Mouse (Mus musculus): ENCODE measurements around the gene Olfr729. TPM values are rescaled to one million over a fixed set of nuclear protein-coding genes. Genes with fewer than 3 reads are reported as not detected.

Olfr729 gene
- polyA plus RNA-seq (2012; rRNA removed; ENCODE audit: low replicate concordance): not detected in 2 replicates

DNA sequence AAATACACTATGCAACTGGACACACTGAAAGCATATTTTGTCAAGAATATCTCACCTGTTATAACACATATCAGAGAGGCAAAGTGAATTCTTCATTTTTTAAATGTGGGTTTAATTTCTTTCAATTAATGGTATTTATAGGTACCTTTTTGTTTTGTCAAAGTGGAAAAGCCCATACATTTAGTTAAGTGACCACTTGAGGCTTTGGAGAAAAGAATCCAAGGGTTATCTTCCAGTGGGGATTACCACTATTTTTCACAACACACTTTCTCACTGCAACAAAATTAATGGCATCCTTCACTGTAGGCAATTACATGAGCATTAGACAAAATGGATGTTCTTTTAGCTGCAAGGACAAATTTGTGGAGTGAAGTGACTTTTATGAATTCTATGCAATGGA is at the start of gene Olfr729:
TSS of gene Olfr729 (minus strand) at position 101 of the 400 bp plus-strand sequence.

DNA sequence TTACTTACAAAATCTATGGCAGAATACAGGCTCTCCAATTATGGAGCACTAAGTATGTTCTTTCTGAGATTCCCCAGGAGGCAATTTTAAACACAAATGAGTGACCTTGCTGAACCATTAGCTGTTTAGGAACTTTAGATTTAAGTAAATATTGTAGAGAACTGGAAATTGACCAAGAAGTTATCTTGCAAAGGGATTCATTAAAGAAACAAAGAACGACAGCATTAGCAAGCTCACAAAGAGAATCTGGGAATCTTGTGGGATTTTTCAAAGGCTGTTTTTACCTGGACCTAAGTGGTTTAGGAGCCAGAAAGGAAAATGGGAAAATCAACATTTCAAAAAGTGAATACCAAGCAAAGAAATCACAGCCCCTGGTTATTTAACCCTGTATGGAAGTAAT is 35.4 kb upstream of the Olfr729 start, which contains the start of gene Olfr730:
TSS of gene Olfr730 (minus strand) at position 101 of the 400 bp plus-strand sequence.

DNA sequence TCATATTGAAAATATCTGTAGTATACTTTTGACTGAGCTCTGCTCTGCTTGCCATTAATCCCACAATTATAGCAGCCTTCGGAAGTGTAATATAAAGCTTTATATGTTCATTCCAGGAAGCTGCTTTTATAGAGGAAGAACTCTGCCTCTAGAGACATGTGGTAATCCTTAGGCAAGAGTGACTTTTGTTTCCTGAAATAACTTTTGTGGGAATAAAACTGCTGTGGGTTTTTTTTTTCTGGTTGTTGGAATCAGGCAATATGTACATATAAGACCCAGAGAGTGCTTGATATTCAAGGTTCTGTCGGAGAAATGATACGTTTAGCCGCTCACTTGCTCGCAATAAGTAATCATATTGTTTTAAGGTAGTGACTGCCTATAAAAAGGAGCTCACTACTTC is 10.1 kb downstream of the Olfr729 start, which contains the start of gene Olfr728:
TSS of gene Olfr728 (minus strand) at position 101 of the 400 bp plus-strand sequence.

GRCm38 (mm10) chr14:50122886-50123285 is 29.8 kb downstream of the Olfr729 start, which contains the start of gene Olfr727:
Olfr727 (plus strand) TSS chr14:50123186.

Other genes with a start within 250 kb of the Olfr729 start
- not detected in 2 replicates for gene Olfr723, start 221.1 kb downstream of the Olfr729 start, polyA plus RNA-seq (2012; rRNA removed; ENCODE audit: low replicate concordance)
- not detected in 2 replicates for gene Olfr724, start 189.6 kb downstream of the Olfr729 start, polyA plus RNA-seq (2012; rRNA removed; ENCODE audit: low replicate concordance)
- gene Olfr725, start 112.5 kb downstream of the Olfr729 start, polyA plus RNA-seq (2012; rRNA removed; ENCODE audit: low replicate concordance): not detected in 2 replicates
- not detected in 2 replicates for gene Olfr726, start 62.0 kb downstream of the Olfr729 start, polyA plus RNA-seq (2012; rRNA removed; ENCODE audit: low replicate concordance)
- gene Olfr727, start 29.7 kb downstream of the Olfr729 start, polyA plus RNA-seq (2012; rRNA removed; ENCODE audit: low replicate concordance): not detected in 2 replicates
- gene Olfr728, start 10.2 kb downstream of the Olfr729 start, polyA plus RNA-seq (2012; rRNA removed; ENCODE audit: low replicate concordance): not detected in 2 replicates
- not detected in 2 replicates for gene Olfr730, start 35.3 kb upstream of the Olfr729 start, polyA plus RNA-seq (2012; rRNA removed; ENCODE audit: low replicate concordance)
- gene Olfr731, start 89.0 kb upstream of the Olfr729 start, polyA plus RNA-seq (2012; rRNA removed; ENCODE audit: low replicate concordance): not detected in 2 replicates
- gene Olfr732, start 131.3 kb upstream of the Olfr729 start, polyA plus RNA-seq (2012; rRNA removed; ENCODE audit: low replicate concordance): not detected in 2 replicates
- not detected in 2 replicates for gene Olfr733, start 148.6 kb upstream of the Olfr729 start, polyA plus RNA-seq (2012; rRNA removed; ENCODE audit: low replicate concordance)
- not detected in 2 replicates for gene Olfr734, start 173.9 kb upstream of the Olfr729 start, polyA plus RNA-seq (2012; rRNA removed; ENCODE audit: low replicate concordance)
- not detected in 2 replicates for gene Olfr735, start 196.0 kb upstream of the Olfr729 start, polyA plus RNA-seq (2012; rRNA removed; ENCODE audit: low replicate concordance)
- 0.12 TPM in 2 replicates for gene Tlr11, start 205.0 kb upstream of the Olfr729 start, polyA plus RNA-seq (2012; rRNA removed; ENCODE audit: low replicate concordance)
- not detected in 2 replicates for gene Olfr736, start 228.3 kb upstream of the Olfr729 start, polyA plus RNA-seq (2012; rRNA removed; ENCODE audit: low replicate concordance)